Mouse (Mus musculus) thymus, adult 2 months (tissue): Measurements from ENCODE around the gene Nhlrc1.

Experiments used
- CTCF ChIP-seq: fragments of 200-500 bp; IDR thresholded peaks from 2 replicates; pipeline ENCODE4 v1.5.1; 2012; ENCODE audit warnings: mild to moderate bottlenecking, control low read depth, low read length, moderate library complexity, borderline replicate concordance; ENCODE audit not compliant: control insufficient read depth, poor library complexity, insufficient read depth; ENCODE audit errors: extremely low read depth
- POLR2A ChIP-seq: fragments of 200-500 bp; IDR thresholded peaks from 2 replicates; pipeline ENCODE4 v1.6.1; 2012; ENCODE audit warnings: mild to moderate bottlenecking, low read length, control low read depth, moderate library complexity; ENCODE audit not compliant: control insufficient read depth, poor library complexity, insufficient read depth; ENCODE audit errors: extremely low read depth

DNA sequence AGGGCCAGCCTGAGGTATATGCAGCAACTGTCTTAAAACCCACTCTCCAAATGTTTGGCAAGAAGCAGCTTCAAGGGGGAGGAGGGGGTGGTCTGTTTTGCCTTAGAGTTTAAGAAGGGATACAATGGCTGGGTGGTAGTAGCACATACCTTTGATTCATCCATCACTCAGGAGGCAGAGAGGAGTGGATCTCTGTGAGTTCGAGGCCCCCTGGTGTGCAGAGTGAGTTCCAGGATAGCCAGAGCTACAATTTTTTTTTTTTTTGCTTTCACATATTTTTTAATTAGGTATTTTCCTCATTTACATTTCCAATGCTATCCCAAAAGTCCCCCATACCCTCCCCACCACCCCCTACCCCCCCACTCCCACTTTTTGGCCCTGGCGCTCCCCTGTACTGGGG, 46.0 kb downstream of the Nhlrc1 start:
- TF ChIP-seq POLR2A (no peak), CTCF (no peak)
